Mouse (Mus musculus): ENCODE measurements around the gene Ttll4. TPM values are rescaled to one million over a fixed set of nuclear protein-coding genes. Genes with fewer than 3 reads are reported as not detected.

The Ttll4 gene
- 45.6 TPM for polyA plus RNA-seq (2017; shearing (Covaris generic))

GRCm38 (mm10) chr1:74661448-74662195, at the start of gene Ttll4:
TSS of gene Ttll4 (plus strand) at chr1:74661745.

GRCm38 (mm10) chr1:74713099-74713858, 51.7 kb downstream of the Ttll4 start, which contains the start of gene Cyp27a1:
TSS of gene Cyp27a1 (plus strand) at chr1:74713574.

GRCm38 (mm10) chr1:74748643-74749271, 87.2 kb downstream of the Ttll4 start, which contains the start of gene Prkag3:
TSS of gene Prkag3 (minus strand) at chr1:74749221.

Other genes with a start within 250 kb of the Ttll4 start
- 15.8 TPM for gene Cnot9, start 155.7 kb upstream of the Ttll4 start, polyA plus RNA-seq (2017; shearing (Covaris generic))
- 0.44 TPM for gene Plcd4, start 118.9 kb upstream of the Ttll4 start, polyA plus RNA-seq (2017; shearing (Covaris generic))
- gene Usp37, start 117.5 kb upstream of the Ttll4 start, polyA plus RNA-seq (2017; shearing (Covaris generic)) = 15.9 TPM
- gene Zfp142, start 73.5 kb upstream of the Ttll4 start, polyA plus RNA-seq (2017; shearing (Covaris generic)) = 10.5 TPM
- gene Bcs1l, start 73.5 kb upstream of the Ttll4 start, polyA plus RNA-seq (2017; shearing (Covaris generic)) = 5.6 TPM
- 24.4 TPM for gene Rnf25, start 60.3 kb upstream of the Ttll4 start, polyA plus RNA-seq (2017; shearing (Covaris generic))
- gene Stk36, start 60.3 kb upstream of the Ttll4 start, polyA plus RNA-seq (2017; shearing (Covaris generic)) = 0.24 TPM
- gene Cyp27a1, start 51.8 kb downstream of the Ttll4 start, polyA plus RNA-seq (2017; shearing (Covaris generic)) = not detected
- gene Prkag3, start 87.5 kb downstream of the Ttll4 start, polyA plus RNA-seq (2017; shearing (Covaris generic)) = not detected
- gene Wnt6, start 110.1 kb downstream of the Ttll4 start, polyA plus RNA-seq (2017; shearing (Covaris generic)) = not detected
- 0.40 TPM for gene Wnt10a, start 129.8 kb downstream of the Ttll4 start, polyA plus RNA-seq (2017; shearing (Covaris generic))
- gene Cdk5r2, start 193.2 kb downstream of the Ttll4 start, polyA plus RNA-seq (2017; shearing (Covaris generic)) = not detected
- gene Fev, start 223.7 kb downstream of the Ttll4 start, polyA plus RNA-seq (2017; shearing (Covaris generic)) = not detected
- not detected for gene Cryba2, start 231.4 kb downstream of the Ttll4 start, polyA plus RNA-seq (2017; shearing (Covaris generic))

Data from effector memory CD4-positive, alpha-beta T cell, adult 7 months (primary cell).